Mouse (Mus musculus): Measurements from ENCODE around the gene Vasn. TPM values are rescaled to one million over a fixed set of nuclear protein-coding genes. Genes with fewer than 3 reads are reported as not detected.

Vasn gene
- polyA plus RNA-seq (2014; fragmentation: Nextera tagmentation; extraction: Ambion mirVana) = 20.2 and 22.3 TPM in 2 replicates

DNA sequence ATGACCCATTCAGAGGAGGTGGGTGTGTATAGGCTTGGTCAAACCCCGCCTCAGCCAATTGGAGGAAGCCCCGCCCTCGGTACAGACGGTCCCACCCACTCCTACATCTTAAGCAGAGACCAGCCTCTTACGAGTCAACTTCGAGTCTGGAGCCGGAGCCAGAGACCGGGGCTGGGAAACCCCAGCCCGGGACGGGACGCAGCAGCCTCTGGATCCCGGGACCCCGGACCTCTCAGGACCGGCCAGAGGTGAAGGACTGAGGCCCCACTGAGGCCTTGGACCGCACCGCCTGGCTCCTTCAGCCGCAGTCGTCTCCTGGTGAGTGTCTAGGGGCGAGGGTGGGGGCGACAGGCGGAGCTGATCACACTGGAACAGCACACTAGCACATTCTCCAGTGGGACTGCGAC, at the start of gene Vasn, which contains the start of gene Dnaja3:
TSS of gene Vasn (plus strand) at position 111 of the 407 bp plus-strand sequence.
TSS of gene Dnaja3 (plus strand) at position 159 of the 407 bp plus-strand sequence.
- H3K9me3 ChIP-seq (ENCODE audit: control insufficient read depth, low read length) = no peaks in the 10 kb centered on the region
- peak; percentile 91 for DNase-seq (ENCODE audit: low spot score)
- H3K4me1 ChIP-seq (ENCODE audit: control insufficient read depth, insufficient read depth, low read length) = peaks cover 42% of the 10 kb centered on the region

DNA sequence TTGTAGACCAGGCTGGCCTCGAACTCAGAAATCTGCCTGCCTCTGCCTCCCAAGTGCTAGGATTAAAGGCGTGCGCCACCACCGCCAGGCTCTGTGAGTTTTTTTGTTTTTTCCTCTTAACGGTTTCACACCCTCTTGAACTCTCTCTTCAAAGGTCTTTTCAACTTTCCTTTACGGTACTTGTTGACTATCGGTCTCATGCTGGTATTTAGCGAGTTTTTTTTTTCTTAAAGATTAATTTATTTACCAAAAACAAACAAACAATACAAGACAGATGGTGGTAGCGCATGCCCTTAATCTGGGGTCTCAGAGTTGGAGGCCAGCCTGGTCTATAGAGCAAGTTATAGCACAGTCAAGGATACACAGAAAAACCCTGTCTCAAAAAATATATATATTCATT, 49.5 kb upstream of the Vasn start:
- Histone ChIP-seq H3K4me1 (ENCODE audit: control insufficient read depth, insufficient read depth, low read length) (peaks cover 18% of the 10 kb centered on the region), H3K27me3 (ENCODE audit: control insufficient read depth, insufficient read depth, low read length) (no peaks in the 10 kb centered on the region), H3K4me2 (ENCODE audit: low read depth, severe bottlenecking) (no peak overlapping the region), H3K27ac (replicated peaks; ENCODE audit: low read depth, low read length) (no peak overlapping the region), H3K9ac (ENCODE audit: low read length) (no peak overlapping the region), H3K9me3 (ENCODE audit: control insufficient read depth, low read length) (no peaks in the 10 kb centered on the region), H3K4me3 (ENCODE audit: low read depth, low read length) (no peak overlapping the region), H3K36me3 (ENCODE audit: control insufficient read depth, insufficient read depth, low read length) (no peaks in the 10 kb centered on the region)
- WGBS = 96% methylated on average over 9 of the region's 9 CpGs
- no peak for ATAC-seq (ENCODE audit: insufficient number of reproducible peaks, low FRiP score, low TSS enrichment, low read depth)
- no peak for DNase-seq (ENCODE audit: low spot score)

More for the DNA sequence above, at the start of gene Vasn, which contains the start of gene Dnaja3:
- Histone ChIP-seq H3K4me2 (ENCODE audit: low read depth, severe bottlenecking) (peak within 1 kb of the TSS; percentile 82), H3K9ac (ENCODE audit: low read length) (peak within 1 kb of the TSS; percentile 89), H3K4me3 (ENCODE audit: low read depth, low read length) (peak within 1 kb of the TSS; percentile 83), H3K27me3 (ENCODE audit: control insufficient read depth, insufficient read depth, low read length) (no peaks in the 10 kb centered on the region), H3K36me3 (ENCODE audit: control insufficient read depth, insufficient read depth, low read length) (peaks cover 5% of the 10 kb centered on the region; the same call in 1 of the 2 replicates), H3K27ac (replicated peaks; ENCODE audit: low read depth, low read length) (peak within 1 kb of the TSS; percentile 77; the same call in 1 of the 2 replicates)
- WGBS = 1% methylated on average over 22 of the region's 22 CpGs
- peak; percentile 95 for ATAC-seq (ENCODE audit: insufficient number of reproducible peaks, low FRiP score, low TSS enrichment, low read depth)

DNA sequence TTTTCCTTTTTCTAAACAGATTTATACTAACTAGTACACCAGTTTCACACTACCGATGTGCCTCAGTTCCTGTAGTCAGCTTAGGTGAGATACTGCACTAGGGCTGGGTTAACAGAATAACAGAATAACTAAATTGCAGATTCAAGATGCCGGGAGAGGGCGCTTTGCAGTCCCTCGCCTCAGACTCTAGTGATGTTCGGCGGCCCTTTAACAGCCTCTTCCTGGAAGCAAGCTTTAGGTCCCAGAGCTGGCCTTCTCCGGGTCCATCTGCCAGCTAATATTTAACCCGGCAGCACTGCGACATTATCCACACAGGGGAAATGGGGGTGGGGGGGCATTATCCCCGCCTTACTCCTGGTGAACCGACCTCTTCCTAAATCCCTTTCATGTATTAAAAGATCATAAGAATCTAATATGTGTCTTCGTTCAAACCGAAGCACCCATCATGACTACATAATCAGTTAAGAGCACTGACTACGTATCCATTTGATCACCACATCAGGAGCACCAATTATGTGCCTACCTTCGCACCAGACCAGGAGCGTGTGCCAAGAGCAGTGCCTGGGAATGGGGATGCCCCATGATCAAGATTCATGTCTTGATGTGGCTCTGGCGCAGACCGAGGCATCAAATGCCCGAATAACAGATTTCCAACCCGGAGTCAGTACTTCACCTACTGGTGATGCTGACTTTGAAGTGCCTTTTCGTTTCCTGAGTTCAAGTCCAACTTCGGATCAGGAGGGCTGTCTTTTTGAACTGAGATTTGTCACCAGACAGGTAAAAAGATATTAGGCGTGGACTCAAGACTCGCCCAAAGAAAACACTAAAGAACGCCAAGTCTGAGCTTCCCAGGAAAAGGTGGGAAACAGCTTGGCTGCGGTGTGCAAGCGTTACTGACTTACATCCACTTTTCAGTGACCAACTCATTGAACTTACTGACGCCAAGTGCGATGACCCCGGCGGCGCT, 46.5 kb upstream of the Vasn start:
- 17% methylated on average over 32 of the region's 32 CpGs for WGBS

DNA sequence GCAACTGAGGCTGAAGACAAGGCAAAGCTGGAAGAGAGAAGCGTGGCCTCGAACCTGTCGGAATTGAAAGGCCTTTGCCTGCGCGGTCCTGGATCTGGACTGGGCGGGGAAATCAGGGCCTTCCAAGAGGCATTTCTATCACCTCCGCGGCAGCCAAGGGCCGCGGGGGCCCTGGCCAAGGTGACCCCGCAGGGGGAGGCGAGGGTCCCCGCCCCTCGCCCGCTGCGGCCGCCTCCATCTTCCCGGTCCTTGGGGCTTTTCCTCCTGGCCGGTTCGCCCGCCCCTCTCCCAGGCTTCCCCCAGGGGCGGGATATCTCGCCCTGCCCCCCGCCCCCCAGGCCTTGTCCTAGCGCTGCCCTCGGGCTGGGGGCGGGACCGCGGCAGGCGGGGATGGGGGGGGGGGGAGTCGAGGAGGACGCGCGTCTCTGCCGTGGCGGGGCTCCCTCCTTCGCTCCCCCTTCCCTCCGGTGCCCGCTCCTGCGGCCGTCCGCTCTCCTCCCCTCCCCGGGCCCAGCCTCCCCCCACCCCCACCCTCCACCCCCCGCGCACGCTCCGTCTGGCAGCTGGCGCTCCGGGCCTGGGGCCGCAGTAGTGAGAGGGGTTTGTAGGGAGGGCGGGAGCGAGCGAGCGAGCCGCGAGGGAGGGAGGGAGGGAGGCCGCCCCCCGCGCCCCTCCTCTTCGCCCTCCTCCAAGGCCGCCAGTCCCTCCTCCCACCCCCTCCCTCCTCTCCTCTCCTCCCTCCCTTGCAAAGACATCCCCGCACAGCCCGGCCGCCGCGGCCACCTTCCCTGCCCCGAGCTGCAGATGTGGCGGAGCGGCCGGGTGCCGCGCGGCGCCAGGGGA, 45.5 kb upstream of the Vasn start, which contains the start of gene Glis2:
TSS of gene Glis2 (plus strand) at position 743 of the 843 bp plus-strand sequence.
- ATAC-seq (ENCODE audit: insufficient number of reproducible peaks, low FRiP score, low TSS enrichment, low read depth) (peak; percentile 85), DNase-seq (ENCODE audit: low spot score) (peak; percentile 89)
- Histone ChIP-seq H3K9me3 (ENCODE audit: control insufficient read depth, low read length) (no peaks in the 10 kb centered on the region), H3K27me3 (ENCODE audit: control insufficient read depth, insufficient read depth, low read length) (no peaks in the 10 kb centered on the region), H3K4me1 (ENCODE audit: control insufficient read depth, insufficient read depth, low read length) (peaks cover 53% of the 10 kb centered on the region), H3K36me3 (ENCODE audit: control insufficient read depth, insufficient read depth, low read length) (no peaks in the 10 kb centered on the region), H3K27ac (replicated peaks; ENCODE audit: low read depth, low read length) (peak within 1 kb of the TSS; percentile 85), H3K4me3 (ENCODE audit: low read depth, low read length) (peak within 1 kb of the TSS; percentile 64), H3K9ac (ENCODE audit: low read length) (peak within 1 kb of the TSS; percentile 77), H3K4me2 (ENCODE audit: low read depth, severe bottlenecking) (peak within 1 kb of the TSS; percentile 99)
- under 1% methylated on average over 34 of the region's 74 CpGs for WGBS

More for the DNA sequence above, 46.5 kb upstream of the Vasn start:
- peak overlapping the region; percentile 71 for H3K9ac ChIP-seq (ENCODE audit: low read length)
- no peaks in the 10 kb centered on the region for H3K36me3 ChIP-seq (ENCODE audit: control insufficient read depth, insufficient read depth, low read length)
- peak overlapping the region; percentile 85 for H3K27ac ChIP-seq (replicated peaks; ENCODE audit: low read depth, low read length)
- H3K27me3 ChIP-seq (ENCODE audit: control insufficient read depth, insufficient read depth, low read length) = no peaks in the 10 kb centered on the region
- ATAC-seq (ENCODE audit: insufficient number of reproducible peaks, low FRiP score, low TSS enrichment, low read depth) (no peak), DNase-seq (ENCODE audit: low spot score) (peak; percentile 68)
- H3K9me3 ChIP-seq (ENCODE audit: control insufficient read depth, low read length) = no peaks in the 10 kb centered on the region
- peaks cover 43% of the 10 kb centered on the region for H3K4me1 ChIP-seq (ENCODE audit: control insufficient read depth, insufficient read depth, low read length)
- H3K4me3 ChIP-seq (ENCODE audit: low read depth, low read length) = peak overlapping the region; percentile 64
- peak overlapping the region; percentile 99 for H3K4me2 ChIP-seq (ENCODE audit: low read depth, severe bottlenecking)

DNA sequence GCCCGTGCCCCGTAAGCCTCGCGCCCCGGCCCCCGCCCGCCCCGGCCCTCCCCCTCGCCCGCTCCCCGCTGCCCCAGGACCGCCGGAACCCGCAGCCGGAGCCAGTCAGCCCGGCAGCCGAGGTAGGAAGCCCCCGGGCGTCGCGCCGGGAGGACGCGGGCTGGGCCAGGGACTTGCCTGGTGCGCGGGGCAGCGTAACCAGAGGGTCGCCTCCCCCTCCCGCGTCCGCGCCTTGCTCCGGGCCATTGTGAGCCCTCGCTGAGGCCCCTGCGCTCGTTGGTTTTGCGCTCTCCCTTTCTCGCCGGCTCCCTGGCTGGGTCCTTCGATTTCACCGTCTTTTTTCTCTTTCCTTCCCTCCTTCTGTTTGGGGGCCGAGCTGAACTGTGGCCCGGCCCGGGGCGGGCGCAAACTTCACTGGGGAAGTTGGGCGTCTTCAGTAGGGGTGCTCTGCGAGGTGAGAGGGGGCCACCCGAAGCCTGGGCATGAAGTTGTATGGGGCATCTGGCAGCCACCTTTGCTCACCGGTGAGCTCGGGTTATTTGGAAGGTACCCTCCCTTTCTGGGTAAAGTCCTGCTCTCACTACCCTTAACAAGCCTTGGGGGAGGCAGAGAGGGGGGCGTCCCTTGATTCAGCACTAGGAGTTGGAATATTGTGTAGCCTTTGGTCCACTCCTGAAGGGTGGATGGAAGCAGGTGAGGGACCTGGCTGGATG, 44.8 kb upstream of the Vasn start:
- Histone ChIP-seq H3K36me3 (ENCODE audit: control insufficient read depth, insufficient read depth, low read length) (no peaks in the 10 kb centered on the region), H3K4me2 (ENCODE audit: low read depth, severe bottlenecking) (peak overlapping the region; percentile 99), H3K9ac (ENCODE audit: low read length) (peak overlapping the region; percentile 77), H3K27ac (replicated peaks; ENCODE audit: low read depth, low read length) (peak overlapping the region; percentile 85), H3K4me1 (ENCODE audit: control insufficient read depth, insufficient read depth, low read length) (peaks cover 57% of the 10 kb centered on the region), H3K4me3 (ENCODE audit: low read depth, low read length) (peak overlapping the region; percentile 64), H3K9me3 (ENCODE audit: control insufficient read depth, low read length) (no peaks in the 10 kb centered on the region), H3K27me3 (ENCODE audit: control insufficient read depth, insufficient read depth, low read length) (no peaks in the 10 kb centered on the region)
- ATAC-seq (ENCODE audit: insufficient number of reproducible peaks, low FRiP score, low TSS enrichment, low read depth) (peak; percentile 0; the same call in 1 of the 2 replicates), DNase-seq (ENCODE audit: low spot score) (peak; percentile 66)
- WGBS = under 1% methylated on average over 46 of the region's 52 CpGs

DNA sequence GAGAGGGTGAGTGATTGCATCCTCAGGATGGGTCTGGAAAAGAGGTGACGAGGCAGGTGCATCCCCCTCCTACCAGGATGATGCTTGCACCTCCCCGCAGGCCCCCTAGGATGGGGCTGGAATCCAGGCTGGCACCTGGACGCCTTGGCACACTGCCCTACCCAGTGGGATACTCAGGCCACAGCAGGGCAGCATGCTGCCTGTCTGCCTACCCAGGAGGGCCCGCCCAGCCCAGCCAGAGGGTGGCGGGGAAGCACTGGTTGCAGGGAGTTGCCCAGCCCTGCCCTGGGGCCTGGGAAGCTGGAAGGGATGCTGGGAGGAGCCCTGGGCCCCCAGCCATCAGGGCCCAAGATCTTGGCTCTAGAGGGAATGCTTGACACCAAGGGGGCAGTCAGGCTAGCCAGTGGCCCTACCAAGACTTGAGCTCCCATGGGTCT, 44.2 kb upstream of the Vasn start:
- Histone ChIP-seq H3K9ac (ENCODE audit: low read length) (peak overlapping the region; percentile 77), H3K27me3 (ENCODE audit: control insufficient read depth, insufficient read depth, low read length) (no peaks in the 10 kb centered on the region), H3K4me1 (ENCODE audit: control insufficient read depth, insufficient read depth, low read length) (peaks cover 59% of the 10 kb centered on the region), H3K36me3 (ENCODE audit: control insufficient read depth, insufficient read depth, low read length) (no peaks in the 10 kb centered on the region), H3K4me3 (ENCODE audit: low read depth, low read length) (peak overlapping the region; percentile 64), H3K4me2 (ENCODE audit: low read depth, severe bottlenecking) (peak overlapping the region; percentile 99), H3K9me3 (ENCODE audit: control insufficient read depth, low read length) (no peaks in the 10 kb centered on the region), H3K27ac (replicated peaks; ENCODE audit: low read depth, low read length) (peak overlapping the region; percentile 85; the same call in 1 of the 2 replicates)
- DNase-seq (ENCODE audit: low spot score) (no peak), ATAC-seq (ENCODE audit: insufficient number of reproducible peaks, low FRiP score, low TSS enrichment, low read depth) (no peak)
- 3% methylated on average over 5 of the region's 5 CpGs for WGBS

DNA sequence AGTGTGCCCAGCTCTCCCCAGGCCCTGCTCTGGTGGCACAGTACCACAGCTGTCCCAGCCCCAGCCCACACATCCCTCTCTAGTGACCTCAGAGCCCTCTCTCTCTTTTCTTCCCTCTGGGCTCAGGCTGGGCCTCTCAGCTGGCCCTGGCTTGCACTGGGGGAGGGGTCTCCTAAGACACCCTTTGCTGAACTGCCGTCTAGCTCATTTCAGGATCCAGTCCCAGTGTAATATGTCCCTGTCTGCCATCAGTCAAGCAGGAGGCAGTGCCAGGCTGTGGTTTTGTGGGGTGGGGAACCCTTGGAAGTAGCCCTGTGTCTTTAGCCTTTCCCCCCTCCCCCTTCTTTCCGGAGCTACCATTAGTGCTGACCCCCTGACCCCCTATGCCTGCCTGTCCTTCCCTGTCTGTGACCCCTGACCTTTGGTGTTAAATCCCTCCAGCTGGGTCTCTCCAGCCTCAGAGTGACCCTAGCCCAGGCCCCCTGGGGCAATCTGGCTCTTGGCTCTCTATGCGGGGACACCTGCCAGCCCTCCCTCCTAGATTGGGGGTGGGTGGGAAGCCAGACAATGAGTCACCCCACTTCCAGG, 43.5 kb upstream of the Vasn start:
- no peaks in the 10 kb centered on the region for H3K27me3 ChIP-seq (ENCODE audit: control insufficient read depth, insufficient read depth, low read length)
- no peaks in the 10 kb centered on the region for H3K9me3 ChIP-seq (ENCODE audit: control insufficient read depth, low read length)
- H3K36me3 ChIP-seq (ENCODE audit: control insufficient read depth, insufficient read depth, low read length) = no peaks in the 10 kb centered on the region
- ATAC-seq (ENCODE audit: insufficient number of reproducible peaks, low FRiP score, low TSS enrichment, low read depth) (no peak), DNase-seq (ENCODE audit: low spot score) (no peak)
- H3K4me3 ChIP-seq (ENCODE audit: low read depth, low read length) = peak overlapping the region; percentile 64
- 9% methylated on average over 3 of the region's 3 CpGs for WGBS
- peak overlapping the region; percentile 77 for H3K9ac ChIP-seq (ENCODE audit: low read length)
- peak overlapping the region; percentile 99 for H3K4me2 ChIP-seq (ENCODE audit: low read depth, severe bottlenecking)
- peaks cover 66% of the 10 kb centered on the region for H3K4me1 ChIP-seq (ENCODE audit: control insufficient read depth, insufficient read depth, low read length)
- peak overlapping the region; percentile 85; the same call in 1 of the 2 replicates for H3K27ac ChIP-seq (replicated peaks; ENCODE audit: low read depth, low read length)
